Mouse (Mus musculus) cortical plate, adult 2 months (tissue): ENCODE data around the gene Pawr.

ENCODE experiments used
- CTCF ChIP-seq: fragments of 200-500 bp; IDR thresholded peaks from 2 replicates; pipeline ENCODE4 v1.5.1; 2011; ENCODE audit warnings: mild to moderate bottlenecking, control low read depth, low read length; ENCODE audit not compliant: insufficient read depth; ENCODE audit errors: extremely low read depth
- POLR2A ChIP-seq: fragments of 200-500 bp; IDR thresholded peaks from 2 replicates; pipeline ENCODE4 v1.6.1; 2011; ENCODE audit warnings: mild to moderate bottlenecking, low read length, control low read depth; ENCODE audit not compliant: insufficient read depth; ENCODE audit errors: extremely low read depth

- TF ChIP-seq CTCF: no peak
- no peak for TF ChIP-seq POLR2A
Measured at GRCm38 (mm10) chr10:108330964-108331363, 957 bp upstream of the Pawr start.
